Mouse (Mus musculus) liver, embryonic 15.5 days (tissue): Measurements from ENCODE around the gene Pstpip1. TPM values are rescaled to one million over a fixed set of nuclear protein-coding genes. Genes with fewer than 3 reads are reported as not detected.

Experiments
- ATAC-seq: fragments of 200-750 bp; cut with Nextera tagmentation; 2 replicates; pipeline ENCODE4 v1.8.0; 2017; ENCODE audit warnings: moderate number of reproducible peaks, mild to moderate bottlenecking, moderate library complexity; ENCODE audit not compliant: insufficient read depth
- H3K27ac ChIP-seq: fragments of 300-500 bp; sonication (generic); replicated peaks from 2 replicates; pipeline ENCODE4 v1.5.1; 2015; ENCODE audit warnings: mild to moderate bottlenecking, inconsistent platforms
- H3K27me3 ChIP-seq: fragments of 300-500 bp; sonication (generic); 2 replicates; pipeline ENCODE4 v1.6.1; 2015; ENCODE audit warnings: mild to moderate bottlenecking, inconsistent platforms
- H3K36me3 ChIP-seq: fragments of 300-500 bp; sonication (generic); replicated peaks from 2 replicates; pipeline ENCODE4 v1.6.1; 2015; ENCODE audit warnings: moderate library complexity, mild to moderate bottlenecking, inconsistent platforms
- H3K4me1 ChIP-seq: fragments of 300-500 bp; sonication (generic); replicated peaks from 2 replicates; pipeline ENCODE4 v1.6.1; 2015; ENCODE audit warnings: inconsistent platforms
- H3K4me2 ChIP-seq: fragments of 300-500 bp; sonication (generic); 2 replicates; pipeline ENCODE4 v1.6.1; 2015; ENCODE audit warnings: moderate library complexity, mild to moderate bottlenecking, inconsistent platforms
- H3K4me3 ChIP-seq: fragments of 300-500 bp; sonication (generic); replicated peaks from 2 replicates; pipeline ENCODE4 v1.5.1; 2015; ENCODE audit warnings: mild to moderate bottlenecking, inconsistent platforms
- H3K9ac ChIP-seq: fragments of 300-500 bp; sonication (generic); 2 replicates; pipeline ENCODE4 v1.6.1; 2015; ENCODE audit warnings: moderate library complexity, mild to moderate bottlenecking, inconsistent platforms
- H3K9me3 ChIP-seq: fragments of 300-500 bp; sonication (generic); replicated peaks from 2 replicates; pipeline ENCODE4 v1.6.1; 2016; ENCODE audit warnings: inconsistent platforms
- WGBS: fragments of 180-500 bp; shearing (Covaris S2); methylation state at CpG from one replicate; pipeline ENCODE4 v1.1.7; 2015; ENCODE audit warnings: mixed read lengths; ENCODE audit not compliant: insufficient replicate concordance; 5-methylcytosine and 5-hydroxymethylcytosine counted together
- polyA plus RNA-seq: library from polyadenylated mRNA; unstranded; fragments of >200 nt; fragmentation: Nextera tagmentation; extraction: Ambion mirVana; gene quantifications from 2 replicates; pipeline ENCODE4 v1.2.1, GENCODE M21; 2015

Pstpip1 gene
- polyA plus RNA-seq, 1 experiment from 2014 or later: 5.8 TPM

- no peaks in the 10 kb centered on the region for H3K27me3 ChIP-seq
- no peak overlapping the region for H3K9ac ChIP-seq
- H3K27ac ChIP-seq: no peak overlapping the region
- WGBS: 64% methylated on average over 7 of the region's 7 CpGs
- H3K4me2 ChIP-seq: no peak overlapping the region
- no peaks in the 10 kb centered on the region for H3K36me3 ChIP-seq
- H3K4me1 ChIP-seq: no peaks in the 10 kb centered on the region
- ATAC-seq: no peak
- H3K9me3 ChIP-seq: no peaks in the 10 kb centered on the region
- no peak overlapping the region for H3K4me3 ChIP-seq
Measured at GRCm38 (mm10) chr9:56151745-56152481, 62.2 kb downstream of the Pstpip1 start.

GRCm38 (mm10) chr9:56152482-56153007 is 62.8 kb downstream of the Pstpip1 start:
- H3K4me3 ChIP-seq: no peak overlapping the region
- H3K4me1 ChIP-seq: no peaks in the 10 kb centered on the region
- 60% methylated on average over 4 of the region's 4 CpGs for WGBS
- no peaks in the 10 kb centered on the region for H3K27me3 ChIP-seq
- H3K36me3 ChIP-seq: no peaks in the 10 kb centered on the region
- no peak overlapping the region for H3K9ac ChIP-seq
- H3K27ac ChIP-seq: no peak overlapping the region
- no peak overlapping the region for H3K4me2 ChIP-seq
- no peak for ATAC-seq
- no peaks in the 10 kb centered on the region for H3K9me3 ChIP-seq

GRCm38 (mm10) chr9:56154572-56154971 is 64.8 kb downstream of the Pstpip1 start:
- H3K4me2 ChIP-seq: no peak overlapping the region
- 80% methylated on average over 5 of the region's 5 CpGs for WGBS
- H3K36me3 ChIP-seq: no peaks in the 10 kb centered on the region
- H3K27me3 ChIP-seq: no peaks in the 10 kb centered on the region
- no peak overlapping the region for H3K4me3 ChIP-seq
- no peak overlapping the region for H3K9ac ChIP-seq
- no peak overlapping the region for H3K27ac ChIP-seq
- ATAC-seq: no peak
- H3K4me1 ChIP-seq: no peaks in the 10 kb centered on the region
- H3K9me3 ChIP-seq: no peaks in the 10 kb centered on the region

- no peak for ATAC-seq
- Histone ChIP-seq H3K4me3 (no peak overlapping the region), H3K27ac (no peak overlapping the region), H3K27me3 (peaks cover 12% of the 10 kb centered on the region; the same call in 1 of the 2 replicates), H3K4me1 (peaks cover 8% of the 10 kb centered on the region), H3K9ac (no peak overlapping the region), H3K4me2 (no peak overlapping the region), H3K36me3 (no peaks in the 10 kb centered on the region), H3K9me3 (no peaks in the 10 kb centered on the region)
- WGBS: 45% methylated on average over 2 of the region's 2 CpGs
Measured at GRCm38 (mm10) chr9:56158077-56158476, 68.3 kb downstream of the Pstpip1 start.

- no peaks in the 10 kb centered on the region for H3K36me3 ChIP-seq
- no peak for ATAC-seq
- H3K4me3 ChIP-seq: no peak overlapping the region
- H3K27me3 ChIP-seq: peaks cover 17% of the 10 kb centered on the region; the same call in 1 of the 2 replicates
- H3K27ac ChIP-seq: no peak overlapping the region
- H3K9me3 ChIP-seq: no peaks in the 10 kb centered on the region
- H3K4me1 ChIP-seq: peaks cover 8% of the 10 kb centered on the region
- H3K4me2 ChIP-seq: no peak overlapping the region
- WGBS: 40% methylated on average over 2 of the region's 2 CpGs
- no peak overlapping the region for H3K9ac ChIP-seq
Measured at GRCm38 (mm10) chr9:56159456-56159855, 69.7 kb downstream of the Pstpip1 start.

- WGBS: under 1% methylated on average over 82 of the region's 82 CpGs
- H3K4me1 ChIP-seq: peaks cover 10% of the 10 kb centered on the region
- 0 out of 2 replicates have a peak overlapping the region, but pooled peaks have one; percentile 25 for H3K27ac ChIP-seq
- H3K9me3 ChIP-seq: no peaks in the 10 kb centered on the region
- H3K4me2 ChIP-seq: peak overlapping the region; percentile 96
- H3K36me3 ChIP-seq: no peaks in the 10 kb centered on the region
- peak overlapping the region; percentile 71 for H3K9ac ChIP-seq
- peak; percentile 89 for ATAC-seq
- H3K4me3 ChIP-seq: peak overlapping the region; percentile 74
- peaks cover 17% of the 10 kb centered on the region; the same call in 1 of the 2 replicates for H3K27me3 ChIP-seq
Measured at GRCm38 (mm10) chr9:56160341-56161141, 70.8 kb downstream of the Pstpip1 start.

GRCm38 (mm10) chr9:56165377-56165776 is 75.6 kb downstream of the Pstpip1 start, which contains the start of gene Tspan3:
Gene Tspan3 (minus strand): TSS chr9:56165477.
- no peak within 1 kb of the TSS for H3K27ac ChIP-seq
- no peaks in the 10 kb centered on the region for H3K36me3 ChIP-seq
- ATAC-seq: no peak
- H3K4me3 ChIP-seq: no peak within 1 kb of the TSS
- peaks cover 17% of the 10 kb centered on the region; the same call in 1 of the 2 replicates for H3K27me3 ChIP-seq
- no peak within 1 kb of the TSS for H3K4me2 ChIP-seq
- H3K4me1 ChIP-seq: peaks cover 15% of the 10 kb centered on the region
- H3K9ac ChIP-seq: no peak within 1 kb of the TSS
- H3K9me3 ChIP-seq: no peaks in the 10 kb centered on the region
- 73% methylated on average over 6 of the region's 6 CpGs for WGBS

GRCm38 (mm10) chr9:56166161-56166560 is 76.4 kb downstream of the Pstpip1 start:
- 32% methylated on average over 5 of the region's 5 CpGs for WGBS

GRCm38 (mm10) chr9:56167690-56168089 is 77.9 kb downstream of the Pstpip1 start:
- H3K4me2 ChIP-seq: no peak overlapping the region
- 74% methylated on average over 6 of the region's 6 CpGs for WGBS

More at GRCm38 (mm10) chr9:56166161-56166560, 76.4 kb downstream of the Pstpip1 start:
- no peaks in the 10 kb centered on the region for H3K9me3 ChIP-seq
- peaks cover 17% of the 10 kb centered on the region; the same call in 1 of the 2 replicates for H3K27me3 ChIP-seq
- no peak overlapping the region for H3K9ac ChIP-seq
- peaks cover 11% of the 10 kb centered on the region for H3K4me1 ChIP-seq
- H3K27ac ChIP-seq: no peak overlapping the region
- H3K4me3 ChIP-seq: no peak overlapping the region
- H3K36me3 ChIP-seq: no peaks in the 10 kb centered on the region
- ATAC-seq: no peak
- H3K4me2 ChIP-seq: no peak overlapping the region

GRCm38 (mm10) chr9:56175316-56175715 is 85.6 kb downstream of the Pstpip1 start:
- WGBS: 62% methylated on average over 3 of the region's 3 CpGs

More at GRCm38 (mm10) chr9:56167690-56168089, 77.9 kb downstream of the Pstpip1 start:
- Histone ChIP-seq H3K9ac (no peak overlapping the region), H3K36me3 (no peaks in the 10 kb centered on the region), H3K4me3 (no peak overlapping the region), H3K27me3 (0 out of 2 replicates have a peak, but pooled peaks cover 5% of the 10 kb centered on the region), H3K9me3 (no peaks in the 10 kb centered on the region), H3K27ac (no peak overlapping the region), H3K4me1 (peaks cover 11% of the 10 kb centered on the region)
- no peak for ATAC-seq

GRCm38 (mm10) chr9:56177354-56177753 is 87.6 kb downstream of the Pstpip1 start:
- Histone ChIP-seq H3K27ac (no peak overlapping the region), H3K4me1 (0 out of 2 replicates have a peak, but pooled peaks cover 5% of the 10 kb centered on the region), H3K36me3 (no peaks in the 10 kb centered on the region), H3K9me3 (no peaks in the 10 kb centered on the region), H3K4me2 (no peak overlapping the region), H3K4me3 (no peak overlapping the region), H3K9ac (no peak overlapping the region), H3K27me3 (no peaks in the 10 kb centered on the region)
- 66% methylated on average over 4 of the region's 4 CpGs for whole genome bisulfite sequencing
- ATAC-seq: no peak

More at GRCm38 (mm10) chr9:56175316-56175715, 85.6 kb downstream of the Pstpip1 start:
- Histone ChIP-seq H3K4me1 (0 out of 2 replicates have a peak, but pooled peaks cover 4% of the 10 kb centered on the region), H3K36me3 (no peaks in the 10 kb centered on the region), H3K9ac (no peak overlapping the region), H3K4me2 (no peak overlapping the region), H3K9me3 (no peaks in the 10 kb centered on the region), H3K27me3 (no peaks in the 10 kb centered on the region), H3K27ac (no peak overlapping the region), H3K4me3 (no peak overlapping the region)
- ATAC-seq: no peak
